Mouse (Mus musculus): ENCODE data around the gene Tbl3.

DNA sequence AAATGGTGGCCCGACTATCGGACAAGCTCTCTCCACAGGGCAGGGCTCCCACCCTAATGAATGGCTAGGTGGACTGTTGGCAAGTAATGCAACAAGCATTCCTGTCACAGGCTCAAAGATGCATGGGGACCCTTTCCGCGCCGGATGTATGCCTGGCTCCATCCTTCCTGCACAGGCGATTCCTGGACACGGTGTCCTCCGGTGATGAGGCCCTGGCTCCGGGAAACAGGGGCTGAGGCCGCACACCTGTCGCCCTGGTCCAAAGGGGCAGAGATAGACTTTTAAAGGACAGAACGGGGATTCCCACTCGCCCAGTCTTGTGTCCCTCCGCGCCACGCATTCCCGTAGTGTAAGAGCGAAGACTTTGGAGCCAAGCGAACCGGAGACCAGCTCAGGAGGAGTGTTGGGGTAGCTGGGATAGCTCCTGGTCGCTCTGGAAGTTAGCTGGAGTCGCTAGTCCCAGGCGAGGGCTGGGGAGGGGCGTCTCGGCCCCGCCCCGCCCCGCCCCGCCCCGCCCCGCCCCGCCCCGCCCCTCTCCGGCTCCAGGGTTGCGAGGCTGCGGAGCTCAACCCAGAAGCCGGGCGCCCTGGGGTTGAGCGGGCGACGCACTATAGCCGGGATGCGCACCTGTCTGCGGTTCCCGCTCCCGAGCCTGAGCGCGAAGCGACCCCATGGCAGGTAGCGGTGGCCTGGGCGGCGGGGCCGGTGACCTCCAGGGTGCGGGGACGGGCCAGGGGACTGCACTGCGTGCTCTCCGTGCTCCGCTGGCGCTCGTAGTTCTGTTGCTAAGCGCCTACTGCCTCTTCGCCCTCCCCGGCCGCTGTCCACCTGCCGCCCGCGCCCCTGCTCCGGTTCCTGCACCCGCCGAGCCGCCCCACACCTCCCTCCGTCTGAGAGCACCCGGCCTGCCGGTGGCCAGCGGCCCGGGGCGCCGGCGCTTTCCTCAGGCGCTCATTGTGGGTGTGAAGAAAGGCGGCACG lies 45.2 kb upstream of the Tbl3 start, which contains the start of gene Hs3st6:
- no peak for TF ChIP-seq CTCF (conservative IDR thresholded peaks at IDR 0.05; ENCODE audit: low read length)
- TF ChIP-seq NANOG (IDR thresholded peaks at IDR 0.05; ENCODE audit: borderline replicate concordance, low read length): no peak
- no peak for TF ChIP-seq POU5F1 (IDR thresholded peaks at IDR 0.05; ENCODE audit: borderline replicate concordance, low read length)
